Mouse (Mus musculus) G1E-ER4 (cell line): ENCODE measurements around the gene Ms4a6d. TPM values are rescaled to one million over a fixed set of nuclear protein-coding genes. Genes with fewer than 3 reads are reported as not detected.

Source experiments
- GATA1 ChIP-seq: IDR thresholded peaks from one replicate; pipeline ENCODE4 v1.8.0; 2012; ENCODE audit warnings: low read length, inconsistent platforms
- polyA plus RNA-seq: library from polyadenylated mRNA; stranded (reverse); fragments of >175 nt; gene quantifications from 2 replicates; pipeline ENCODE4 v1.2.3, GENCODE M21; 2012

Gene Ms4a6d
- polyA plus RNA-seq, 1 experiment: not detected

DNA sequence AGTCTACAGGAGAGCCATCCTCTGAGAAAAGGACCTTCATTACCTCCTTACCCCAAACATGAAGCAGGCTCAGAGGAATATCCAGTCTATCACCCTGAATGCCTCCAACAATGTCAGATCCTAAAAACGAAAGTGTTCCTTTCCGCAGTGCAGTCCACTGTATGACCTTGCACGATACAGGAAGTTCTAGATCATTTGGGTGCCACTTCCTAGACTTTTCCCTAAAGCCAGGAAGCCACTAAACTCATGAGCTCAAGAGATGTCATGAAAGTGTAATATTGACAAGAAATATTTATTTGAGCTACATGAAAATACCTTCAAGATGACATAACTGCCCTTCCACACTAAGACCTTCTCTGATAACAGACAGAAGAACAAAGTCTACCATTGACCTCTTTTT lies 3.3 kb downstream of the Ms4a6d start:
- TF ChIP-seq GATA1: no peak

GRCm38 (mm10) chr19:11589891-11590449 lies 14.7 kb downstream of the Ms4a6d start:
- TF ChIP-seq GATA1: no peak

DNA sequence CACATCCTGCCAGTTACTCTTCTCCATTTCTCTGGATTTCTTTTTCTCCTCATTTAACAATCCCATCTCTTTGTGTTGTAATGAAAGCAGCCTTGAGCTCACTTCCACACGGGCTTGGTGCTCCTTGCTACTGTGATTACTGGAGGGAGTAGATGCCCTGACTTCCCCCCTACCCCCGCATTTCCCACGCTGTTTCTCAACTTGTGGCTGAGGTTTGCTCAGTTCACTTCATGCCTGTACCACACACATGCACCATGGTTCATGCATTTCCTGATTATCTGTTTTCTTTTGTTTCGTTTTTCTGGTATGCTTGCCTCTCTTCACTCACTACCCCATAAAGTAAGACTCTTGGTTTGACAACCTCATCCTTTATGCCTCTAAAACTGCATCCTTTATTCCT lies 15.4 kb downstream of the Ms4a6d start:
- TF ChIP-seq GATA1: no peak

DNA sequence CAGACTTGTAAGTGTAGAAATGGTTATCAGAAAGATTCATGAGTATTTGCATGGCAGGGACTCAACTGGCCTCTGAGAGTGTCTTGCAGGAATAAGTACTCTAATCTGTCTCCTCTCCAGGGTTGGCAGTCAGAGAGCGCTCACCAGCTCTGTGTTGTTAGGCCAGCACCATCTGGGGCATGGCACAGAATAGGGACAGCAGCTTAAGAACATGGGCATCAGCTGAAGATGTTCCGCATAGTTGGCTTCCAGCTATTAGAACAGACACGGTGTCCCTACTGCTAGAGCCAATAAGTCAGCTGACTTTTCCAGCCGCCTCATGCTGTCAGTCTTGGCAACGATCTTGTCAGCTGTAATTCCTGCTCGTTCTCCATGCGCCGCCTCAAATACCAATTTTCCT lies 29.7 kb downstream of the Ms4a6d start:
- TF ChIP-seq GATA1: no peak

GRCm38 (mm10) chr19:11554726-11555125 lies 49.9 kb downstream of the Ms4a6d start:
- no peak for TF ChIP-seq GATA1

DNA sequence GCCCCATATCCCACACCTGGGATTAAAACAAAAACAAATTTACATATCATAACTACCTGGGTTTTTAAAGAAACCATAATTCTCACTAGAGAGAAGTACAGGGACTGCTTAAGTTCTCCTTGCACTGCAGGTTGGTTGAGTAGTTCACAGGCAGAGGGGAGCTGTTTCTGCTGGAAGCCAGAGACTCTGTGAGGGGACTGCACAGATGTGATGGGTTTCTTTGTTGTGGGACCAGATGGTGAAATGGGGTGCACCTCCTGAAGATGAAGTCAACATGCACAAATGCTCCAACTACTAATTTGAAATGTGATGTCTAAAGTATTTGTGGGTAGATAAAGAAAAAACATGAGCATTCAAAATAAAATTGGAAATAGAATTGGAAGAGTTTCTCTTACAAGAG lies 56.7 kb downstream of the Ms4a6d start:
- no peak for TF ChIP-seq GATA1

DNA sequence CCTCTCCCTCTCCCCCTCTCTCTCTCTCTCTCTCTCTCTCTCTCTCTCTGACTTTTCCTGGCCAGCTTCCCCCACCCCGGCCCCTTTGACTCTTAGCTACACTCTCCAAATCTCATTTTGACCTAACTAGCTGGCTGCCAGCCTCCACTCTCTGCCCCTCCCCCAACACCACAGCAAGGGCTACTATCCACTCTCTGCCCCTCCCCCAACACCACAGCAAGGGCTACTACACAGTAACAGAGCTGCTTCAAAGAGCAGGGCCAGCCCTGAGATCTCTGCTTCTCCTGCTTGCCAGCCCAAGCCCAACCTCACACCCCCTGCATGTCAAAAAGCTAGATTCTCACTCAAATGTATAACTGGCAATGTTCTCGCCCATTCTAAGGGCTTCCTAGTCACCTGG lies 67.3 kb downstream of the Ms4a6d start:
- TF ChIP-seq GATA1: no peak

Other genes with a start within 250 kb of the Ms4a6d start
- gene Ms4a4a, start 229.3 kb downstream of the Ms4a6d start, polyA plus RNA-seq: not detected in 2 replicates
- not detected in 2 replicates for gene Ms4a4c, start 200.1 kb downstream of the Ms4a6d start, polyA plus RNA-seq
- not detected in 2 replicates for gene Ms4a4b, start 161.3 kb downstream of the Ms4a6d start, polyA plus RNA-seq
- not detected in 2 replicates for gene Ms4a6c, start 135.5 kb downstream of the Ms4a6d start, polyA plus RNA-seq
- gene Gm8369, start 118.9 kb downstream of the Ms4a6d start, polyA plus RNA-seq: not detected in 2 replicates
- not detected in 2 replicates for gene Ms4a6b, start 88.3 kb downstream of the Ms4a6d start, polyA plus RNA-seq
- not detected in 2 replicates for gene Ms4a4d, start 68.0 kb downstream of the Ms4a6d start, polyA plus RNA-seq
- gene Ms4a2, start 18.9 kb upstream of the Ms4a6d start, polyA plus RNA-seq: not detected in 2 replicates
- gene Ms4a3, start 36.0 kb upstream of the Ms4a6d start, polyA plus RNA-seq: not detected in 2 replicates
- gene Oosp2, start 55.7 kb upstream of the Ms4a6d start, polyA plus RNA-seq: not detected in 2 replicates
- not detected in 2 replicates for gene Oosp1, start 86.3 kb upstream of the Ms4a6d start, polyA plus RNA-seq
- not detected in 2 replicates for gene Oosp3, start 92.2 kb upstream of the Ms4a6d start, polyA plus RNA-seq
- not detected in 2 replicates for gene Gif, start 142.7 kb upstream of the Ms4a6d start, polyA plus RNA-seq
- 9.2 and 27.7 TPM in 2 replicates for gene Mrpl16, start 165.5 kb upstream of the Ms4a6d start, polyA plus RNA-seq
- gene Stx3, start 214.6 kb upstream of the Ms4a6d start, polyA plus RNA-seq: not detected in 2 replicates
- gene Olfr1417, start 234.4 kb upstream of the Ms4a6d start, polyA plus RNA-seq: not detected in 2 replicates